Mouse (Mus musculus): ENCODE measurements at regions not wholly inside any gene's neighbourhood (a gene's known extent, or its start where the extent isn't known, plus 50 kb on each side); places are given as distances from the start of the nearest gene placed in this dataset.

DNA sequence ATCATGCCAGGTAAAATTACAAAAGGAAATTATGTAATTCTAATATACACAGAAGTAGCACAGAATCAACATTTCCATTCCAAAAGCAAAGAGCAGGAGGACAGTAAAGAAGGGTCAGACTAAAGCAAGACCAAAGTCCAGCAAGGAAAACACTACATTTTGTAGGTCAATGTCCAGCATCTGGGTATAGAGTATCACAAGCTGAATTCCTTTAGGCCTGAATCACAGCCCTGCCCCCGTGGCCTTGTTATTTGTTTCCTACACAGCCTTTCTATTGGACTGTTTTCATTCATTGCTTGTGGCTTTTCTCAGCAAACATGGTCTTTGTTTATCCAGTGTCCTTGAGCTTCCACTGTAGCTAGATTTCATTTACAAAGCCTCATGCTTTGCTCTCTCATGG is 60.4 kb upstream of the Bod1l start:
- Histone ChIP-seq H3K9me3 (ENCODE audit: control insufficient read depth, low read length) (no peaks in the 10 kb centered on the region), H3K4me3 (ENCODE audit: low read depth, low read length) (no peak overlapping the region), H3K27me3 (ENCODE audit: control insufficient read depth, insufficient read depth, low read length) (no peaks in the 10 kb centered on the region), H3K9ac (ENCODE audit: low read length) (no peak overlapping the region), H3K27ac (replicated peaks) (no peak overlapping the region), H3K4me2 (replicated peaks; ENCODE audit: low read depth) (no peak overlapping the region), H3K36me3 (ENCODE audit: control insufficient read depth, insufficient read depth, low read length) (no peaks in the 10 kb centered on the region), H3K4me1 (replicated peaks; ENCODE audit: control insufficient read depth, insufficient read depth) (no peaks in the 10 kb centered on the region)
- WGBS = 44% methylated on average over 1 of the region's 1 CpGs
- TF ChIP-seq CTCF (IDR thresholded peaks at IDR 0.05; ENCODE audit: low read depth) = no peak
- TF ChIP-seq EP300 (optimal IDR thresholded peaks at IDR 0.05) = no peak
- DNase-seq (ENCODE audit: low spot score) (no peak), ATAC-seq (ENCODE audit: low FRiP score, low TSS enrichment) (peak; percentile 61; the same call in 1 of the 2 replicates)

DNA sequence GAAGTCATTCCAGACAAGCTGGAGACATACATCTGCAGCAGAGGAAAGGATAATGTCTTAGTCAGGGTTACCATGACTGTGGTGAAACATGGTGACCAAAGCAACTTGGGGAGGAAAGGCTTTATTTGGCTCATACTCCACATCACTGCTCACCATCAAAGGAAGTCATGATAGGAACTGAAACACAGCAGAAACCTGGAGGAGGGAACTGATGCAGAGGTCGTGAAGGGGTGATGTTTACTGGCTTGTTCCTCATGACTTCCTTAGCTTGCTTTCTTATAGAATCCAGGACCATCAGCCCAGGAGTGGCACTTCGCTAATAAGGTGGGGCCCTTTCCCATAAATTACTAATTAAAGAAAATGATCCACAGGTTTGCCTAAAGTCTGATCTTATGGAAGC is 55.1 kb upstream of the Bod1l start:
- Histone ChIP-seq H3K27ac (replicated peaks) (no peak overlapping the region), H3K4me2 (replicated peaks; ENCODE audit: low read depth) (no peak overlapping the region), H3K4me3 (ENCODE audit: low read depth, low read length) (no peak overlapping the region), H3K4me1 (replicated peaks; ENCODE audit: control insufficient read depth, insufficient read depth) (no peaks in the 10 kb centered on the region), H3K27me3 (ENCODE audit: control insufficient read depth, insufficient read depth, low read length) (no peaks in the 10 kb centered on the region), H3K36me3 (ENCODE audit: control insufficient read depth, insufficient read depth, low read length) (no peaks in the 10 kb centered on the region), H3K9ac (ENCODE audit: low read length) (no peak overlapping the region), H3K9me3 (ENCODE audit: control insufficient read depth, low read length) (no peaks in the 10 kb centered on the region)
- WGBS = 59% methylated on average over 2 of the region's 2 CpGs
- ATAC-seq (ENCODE audit: low FRiP score, low TSS enrichment) (no peak), DNase-seq (ENCODE audit: low spot score) (no peak)
- TF ChIP-seq EP300 (optimal IDR thresholded peaks at IDR 0.05) = no peak
- TF ChIP-seq CTCF (IDR thresholded peaks at IDR 0.05; ENCODE audit: low read depth) = no peak

DNA sequence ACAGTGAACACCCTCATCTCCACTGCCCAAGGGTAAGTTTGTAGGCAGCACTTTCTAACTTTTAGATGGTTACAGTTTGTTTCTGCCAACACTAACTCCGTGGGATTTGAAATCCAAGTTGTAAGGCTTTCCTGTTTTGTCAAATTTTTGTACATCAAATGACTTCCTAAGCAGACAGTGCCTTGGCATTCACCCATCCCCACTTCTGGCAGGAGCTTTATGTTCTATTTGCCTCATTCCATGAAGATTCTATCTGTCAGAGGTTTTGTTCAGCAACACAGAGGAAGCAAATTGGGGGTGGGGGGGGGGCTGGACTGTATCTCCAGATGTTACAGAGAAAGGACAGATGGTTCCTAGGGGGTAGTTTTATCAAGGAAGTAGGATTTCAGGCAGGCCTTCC is 54.6 kb upstream of the Bod1l start:
- ATAC-seq (ENCODE audit: low FRiP score, low TSS enrichment) (no peak), DNase-seq (ENCODE audit: low spot score) (no peak)
- Histone ChIP-seq H3K27ac (replicated peaks) (no peak overlapping the region), H3K36me3 (ENCODE audit: control insufficient read depth, insufficient read depth, low read length) (no peaks in the 10 kb centered on the region), H3K9ac (ENCODE audit: low read length) (no peak overlapping the region), H3K4me1 (replicated peaks; ENCODE audit: control insufficient read depth, insufficient read depth) (no peaks in the 10 kb centered on the region), H3K4me3 (ENCODE audit: low read depth, low read length) (no peak overlapping the region), H3K4me2 (replicated peaks; ENCODE audit: low read depth) (no peak overlapping the region), H3K9me3 (ENCODE audit: control insufficient read depth, low read length) (no peaks in the 10 kb centered on the region), H3K27me3 (ENCODE audit: control insufficient read depth, insufficient read depth, low read length) (no peaks in the 10 kb centered on the region)
- WGBS = 51% methylated on average over 1 of the region's 1 CpGs
- TF ChIP-seq EP300 (optimal IDR thresholded peaks at IDR 0.05) = no peak
- TF ChIP-seq CTCF (IDR thresholded peaks at IDR 0.05; ENCODE audit: low read depth) = no peak

Measured in stomach, postnatal 0 days (tissue).